Mouse (Mus musculus) small intestine, adult 2 months (tissue): ENCODE data around the gene Sat2.

Source experiments
- CTCF ChIP-seq: fragments of 200-500 bp; IDR thresholded peaks from 2 replicates; pipeline ENCODE4 v1.5.1; 2012; ENCODE audit warnings: low read depth, mild to moderate bottlenecking, control low read depth, inconsistent platforms, low read length, moderate library complexity, mixed read lengths; ENCODE audit not compliant: insufficient replicate concordance, insufficient read length; ENCODE audit errors: extremely low read depth
- POLR2A ChIP-seq: fragments of 200-500 bp; IDR thresholded peaks from 2 replicates; pipeline ENCODE4 v1.6.1; 2012; ENCODE audit warnings: low read depth, mild to moderate bottlenecking, control low read depth, inconsistent platforms, low read length, moderate library complexity

DNA sequence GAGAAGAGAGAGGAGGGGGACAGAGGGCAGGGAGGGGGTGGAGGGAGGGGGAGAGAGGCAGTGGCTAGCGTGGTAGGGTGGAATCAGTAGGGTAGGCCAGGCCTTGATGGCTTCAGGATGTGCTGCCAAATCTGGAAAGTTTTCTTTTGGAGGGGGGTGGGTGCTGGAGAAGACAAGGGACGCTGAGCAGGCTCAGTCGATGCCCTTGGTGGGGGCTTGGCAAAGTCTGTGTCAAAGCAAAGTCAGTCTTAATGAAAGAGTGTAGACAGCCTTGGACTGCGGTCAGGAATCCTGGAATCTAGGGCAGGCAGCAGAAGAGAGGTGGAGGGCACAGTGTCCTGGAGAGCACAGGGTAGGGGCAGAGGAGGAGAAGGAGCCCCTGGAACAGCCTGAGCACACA lies 10.9 kb upstream of the Sat2 start:
- no peak for TF ChIP-seq POLR2A
- TF ChIP-seq CTCF: no peak
